Mouse (Mus musculus) cerebellum, adult 11-12 months (tissue): ENCODE data around the gene Sept1.
"Not testable (repeated sequence)": the region's sequence is repeated elsewhere in the genome, so short reads cannot be mapped to it uniquely, and the experiment has no call there.

Experiments
- DNase-seq: peaks from one replicate; pipeline ENCODE4 v3.0.0; 2022

Sept1 gene

GRCm38 (mm10) chr7:127192989-127193388 lies 39.9 kb downstream of the Sept1 start:
- no peak for DNase-seq

- DNase-seq = no peak
These were observed 42.3 kb downstream of the Sept1 start for GRCm38 (mm10) chr7:127190672-127191071.

GRCm38 (mm10) chr7:127188305-127189276 lies 44.3 kb downstream of the Sept1 start:
- no peak for DNase-seq

GRCm38 (mm10) chr7:127187351-127187750 lies 45.6 kb downstream of the Sept1 start:
- no peak for DNase-seq

- DNase-seq = no peak
These were observed 47.3 kb downstream of the Sept1 start for GRCm38 (mm10) chr7:127185601-127186000.

- DNase-seq = no peak
These were observed 48.2 kb downstream of the Sept1 start for GRCm38 (mm10) chr7:127184720-127185119.

- DNase-seq = no peak
These were observed 49.1 kb downstream of the Sept1 start for GRCm38 (mm10) chr7:127183828-127184227.

- no peak for DNase-seq
These were observed 49.6 kb downstream of the Sept1 start for GRCm38 (mm10) chr7:127183345-127183744.

- not testable (repeated sequence) for DNase-seq
These were observed 51.2 kb downstream of the Sept1 start for GRCm38 (mm10) chr7:127181724-127182123.

- no peak for DNase-seq
These were observed 52.1 kb downstream of the Sept1 start for GRCm38 (mm10) chr7:127180783-127181182.

GRCm38 (mm10) chr7:127176937-127177336 lies 56.0 kb downstream of the Sept1 start:
- DNase-seq = no peak

GRCm38 (mm10) chr7:127166501-127166900 lies 66.4 kb downstream of the Sept1 start:
- no peak for DNase-seq

GRCm38 (mm10) chr7:127165607-127166493 lies 67.1 kb downstream of the Sept1 start:
- DNase-seq = no peak
